Mouse (Mus musculus) intestine, embryonic 16.5 days (tissue): ENCODE measurements around the gene Zdhhc18. TPM values are rescaled to one million over a fixed set of nuclear protein-coding genes. Genes with fewer than 3 reads are reported as not detected.

Source experiments
- ATAC-seq: fragments of 200-750 bp; cut with Nextera tagmentation; 2 replicates; pipeline ENCODE4 v1.8.0; 2017; ENCODE audit warnings: moderate TSS enrichment, moderate library complexity
- H3K27ac ChIP-seq: fragments of 300-500 bp; sonication (generic); 2 replicates; pipeline ENCODE4 v1.5.1; 2014; ENCODE audit warnings: mild to moderate bottlenecking, low read length
- H3K27me3 ChIP-seq: fragments of 300-500 bp; sonication (generic); replicated peaks from 2 replicates; pipeline ENCODE4 v1.6.1; 2014; ENCODE audit warnings: low read length, control low read depth, mixed read lengths; ENCODE audit not compliant: control insufficient read depth, insufficient read depth
- H3K36me3 ChIP-seq: fragments of 300-500 bp; sonication (generic); 2 replicates; pipeline ENCODE4 v1.6.1; 2014; ENCODE audit warnings: low read length, control low read depth; ENCODE audit not compliant: control insufficient read depth, insufficient read depth
- H3K4me1 ChIP-seq: fragments of 300-500 bp; sonication (generic); 2 replicates; pipeline ENCODE4 v1.6.1; 2014; ENCODE audit warnings: low read length, control low read depth, mixed read lengths; ENCODE audit not compliant: control insufficient read depth, insufficient read depth
- H3K4me2 ChIP-seq: fragments of 300-500 bp; sonication (generic); 2 replicates; pipeline ENCODE4 v1.6.1; 2014; ENCODE audit warnings: low read depth, low read length, control low read depth
- H3K4me3 ChIP-seq: fragments of 300-500 bp; sonication (generic); 2 replicates; pipeline ENCODE4 v1.5.1; 2014; ENCODE audit warnings: mild to moderate bottlenecking, low read length
- H3K9ac ChIP-seq: fragments of 300-500 bp; sonication (generic); 2 replicates; pipeline ENCODE4 v1.6.1; 2014; ENCODE audit warnings: low read depth, low read length
- H3K9me3 ChIP-seq: fragments of 300-500 bp; sonication (generic); 2 replicates; pipeline ENCODE4 v1.6.1; 2016; ENCODE audit warnings: low read length, control low read depth; ENCODE audit not compliant: control insufficient read depth
- WGBS: fragments of 180-500 bp; shearing (Covaris S2); extraction: QIAGEN DNeasy Blood & Tissue Kit; methylation state at CpG from one replicate; pipeline ENCODE4 v1.1.7; 2014; 5-methylcytosine and 5-hydroxymethylcytosine counted together
- microRNA-seq: library from miRNA; unstranded; fragments of <30 nt; microRNA quantifications from one replicate; pipeline ENCODE4, GENCODE M21; 2016
- polyA plus RNA-seq: library from polyadenylated mRNA; unstranded; fragments of >200 nt; fragmentation: Nextera tagmentation; extraction: Ambion mirVana; gene quantifications from 2 replicates; pipeline ENCODE4 v1.2.1, GENCODE M21; 2015

Gene Zdhhc18
- polyA plus RNA-seq, 1 experiment from 2014 or later, result 1.3 TPM

DNA sequence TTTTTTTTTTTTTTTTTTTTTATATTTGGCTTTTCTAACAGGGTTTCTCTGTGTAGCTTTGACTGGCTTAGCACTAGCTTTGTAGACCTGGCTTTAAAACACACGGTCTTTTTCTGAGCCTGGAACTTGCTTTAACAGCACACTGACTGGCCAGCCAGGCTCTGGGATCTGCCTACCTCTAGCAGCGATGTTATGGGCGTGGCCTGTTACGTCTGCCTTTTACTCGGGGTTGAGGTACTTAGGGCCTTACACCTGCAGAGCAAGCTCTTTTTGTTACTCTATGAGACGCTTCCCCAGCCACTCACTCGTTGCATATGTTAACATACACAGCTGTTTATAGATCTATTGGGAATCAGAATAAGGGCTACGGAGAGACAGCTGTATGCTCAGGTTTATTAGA, 82.7 kb downstream of the Zdhhc18 start:
- H3K4me3 ChIP-seq, result no peak overlapping the region
- no peak for ATAC-seq
- no peak overlapping the region for H3K27ac ChIP-seq
- no peak overlapping the region for H3K9ac ChIP-seq
- H3K27me3 ChIP-seq, result no peaks in the 10 kb centered on the region
- no peaks in the 10 kb centered on the region for H3K36me3 ChIP-seq
- 26% methylated on average over 8 of the region's 8 CpGs for WGBS
- H3K4me2 ChIP-seq, result no peak overlapping the region
- H3K9me3 ChIP-seq, result no peaks in the 10 kb centered on the region
- H3K4me1 ChIP-seq, result peaks cover 3% of the 10 kb centered on the region; the same call in 1 of the 2 replicates

DNA sequence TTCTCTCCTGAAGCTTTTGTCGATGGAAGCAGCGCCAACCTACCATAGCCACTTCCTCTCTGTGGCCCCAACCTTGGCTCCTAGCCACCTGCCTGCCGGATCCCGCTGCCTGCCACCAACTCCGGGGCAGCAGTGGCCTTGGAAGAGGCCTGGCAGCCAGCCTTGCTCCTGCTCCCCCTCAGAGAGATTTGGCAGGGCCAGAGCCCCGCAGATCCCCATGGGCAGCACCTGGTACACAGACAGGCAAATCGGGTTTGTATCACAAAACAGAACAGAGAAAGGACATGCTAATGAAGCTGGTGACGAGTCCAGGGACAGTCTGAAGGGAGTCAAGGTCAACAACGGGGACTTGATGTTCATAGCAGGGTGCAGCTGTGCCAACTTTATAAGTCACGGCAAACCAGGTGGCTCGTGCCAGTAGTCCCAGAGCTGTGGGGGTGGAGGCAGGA, 86.8 kb downstream of the Zdhhc18 start:
- peaks cover 3% of the 10 kb centered on the region; the same call in 1 of the 2 replicates for H3K4me1 ChIP-seq
- ATAC-seq, result peak; percentile 43; the same call in 1 of the 2 replicates
- H3K9me3 ChIP-seq, result no peaks in the 10 kb centered on the region
- H3K9ac ChIP-seq, result no peak overlapping the region
- H3K27ac ChIP-seq, result no peak overlapping the region
- WGBS, result 73% methylated on average over 11 of the region's 11 CpGs
- H3K4me3 ChIP-seq, result no peak overlapping the region
- no peak overlapping the region for H3K4me2 ChIP-seq
- H3K36me3 ChIP-seq, result no peaks in the 10 kb centered on the region
- no peaks in the 10 kb centered on the region for H3K27me3 ChIP-seq

DNA sequence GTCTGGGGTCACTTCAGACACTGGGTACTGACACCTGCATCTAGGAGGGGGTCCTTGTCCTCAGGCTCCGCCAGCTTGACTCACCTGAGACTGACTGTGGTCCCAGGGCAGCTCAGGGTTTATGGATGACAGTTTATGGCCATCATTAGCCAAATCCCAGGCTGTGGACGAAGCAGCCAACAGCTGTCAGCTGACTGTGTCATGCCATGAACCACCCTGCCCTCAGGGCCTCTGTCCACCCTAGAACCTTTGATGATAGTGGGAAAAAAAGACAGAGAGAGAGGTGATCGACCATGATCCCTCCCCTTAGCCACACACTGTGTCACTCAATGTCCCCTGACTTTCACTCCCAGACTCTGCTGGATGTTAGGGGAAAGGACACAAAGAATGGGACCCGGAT, 88.3 kb downstream of the Zdhhc18 start:
- Histone ChIP-seq H3K36me3 (no peaks in the 10 kb centered on the region), H3K9me3 (no peaks in the 10 kb centered on the region), H3K27me3 (no peaks in the 10 kb centered on the region), H3K27ac (no peak overlapping the region), H3K4me2 (no peak overlapping the region), H3K4me1 (peaks cover 4% of the 10 kb centered on the region; the same call in 1 of the 2 replicates), H3K4me3 (no peak overlapping the region), H3K9ac (no peak overlapping the region)
- WGBS, result 52% methylated on average over 4 of the region's 4 CpGs
- ATAC-seq, result peak; percentile 31; the same call in 1 of the 2 replicates

DNA sequence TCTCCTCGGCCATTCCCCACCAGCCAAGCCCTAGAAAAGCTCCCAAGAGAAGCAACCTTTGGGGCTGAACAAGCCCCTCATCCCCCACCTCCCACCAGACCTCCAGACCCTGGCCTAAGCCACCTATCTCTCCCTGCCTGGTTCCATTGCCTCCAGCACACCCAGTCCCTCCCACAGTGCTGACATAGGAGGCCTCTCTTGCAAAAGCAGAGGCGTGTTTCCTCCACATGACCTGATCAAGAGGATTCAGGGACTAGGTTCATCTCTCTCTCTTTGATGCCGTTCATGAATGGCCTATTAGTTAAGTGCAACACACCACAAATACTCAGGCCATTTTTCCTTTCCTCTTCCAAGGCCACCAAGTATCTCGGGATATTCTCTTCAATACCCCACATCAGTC, 90.1 kb downstream of the Zdhhc18 start:
- no peak overlapping the region for H3K9ac ChIP-seq
- WGBS, result 75% methylated on average over 4 of the region's 4 CpGs
- no peaks in the 10 kb centered on the region for H3K27me3 ChIP-seq
- H3K27ac ChIP-seq, result no peak overlapping the region
- peaks cover 4% of the 10 kb centered on the region; the same call in 1 of the 2 replicates for H3K4me1 ChIP-seq
- H3K9me3 ChIP-seq, result no peaks in the 10 kb centered on the region
- H3K36me3 ChIP-seq, result no peaks in the 10 kb centered on the region
- ATAC-seq, result no peak
- no peak overlapping the region for H3K4me2 ChIP-seq
- no peak overlapping the region for H3K4me3 ChIP-seq

DNA sequence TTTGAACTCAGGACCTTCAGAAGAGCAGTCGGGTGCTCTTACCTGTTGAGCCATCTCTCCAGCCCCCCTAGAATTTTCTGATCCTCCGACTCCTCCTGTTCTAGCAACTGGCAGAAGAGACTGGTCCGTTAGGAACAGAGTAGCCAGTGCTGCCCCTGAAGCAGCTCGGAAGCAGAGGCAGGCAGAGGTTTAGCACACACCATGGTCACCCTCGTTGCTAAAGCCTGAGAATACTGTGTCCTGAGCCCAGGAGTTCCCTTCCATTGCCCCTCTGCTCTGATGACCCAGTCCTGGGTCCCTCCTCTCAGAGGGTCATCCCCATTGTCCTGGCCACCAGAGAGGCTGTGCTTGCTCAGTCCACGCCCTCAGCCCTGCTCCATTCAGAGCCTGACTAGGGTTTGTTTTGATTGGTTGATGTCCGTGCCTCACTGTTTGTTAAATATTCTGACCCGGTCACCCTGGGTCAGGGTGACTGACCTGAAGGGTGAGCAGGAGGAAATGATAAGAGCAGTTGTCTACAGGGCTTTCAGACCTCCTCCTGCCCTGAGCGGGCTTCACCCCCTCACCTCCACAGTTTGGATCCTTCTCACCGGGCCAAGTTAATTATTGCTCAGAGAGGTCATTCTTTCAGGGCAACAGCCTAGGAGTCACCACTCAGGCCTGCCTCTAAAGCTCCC, 92.8 kb downstream of the Zdhhc18 start:
- H3K36me3 ChIP-seq, result no peaks in the 10 kb centered on the region
- H3K27ac ChIP-seq, result no peak overlapping the region
- H3K4me2 ChIP-seq, result 0 out of 2 replicates have a peak overlapping the region, but pooled peaks have one; percentile 22
- no peaks in the 10 kb centered on the region for H3K27me3 ChIP-seq
- peak overlapping the region; percentile 19; the same call in 1 of the 2 replicates for H3K9ac ChIP-seq
- peak; percentile 66 for ATAC-seq
- peaks cover 13% of the 10 kb centered on the region for H3K4me1 ChIP-seq
- H3K4me3 ChIP-seq, result no peak overlapping the region
- no peaks in the 10 kb centered on the region for H3K9me3 ChIP-seq
- WGBS, result 25% methylated on average over 10 of the region's 10 CpGs

Small RNAs within 50 kb of the gene (microRNA-seq; reads per million reads assigned to microRNA genes)
- gene Gm23158, result not detected

Other genes starting within 250 kb of the Zdhhc18 start
- gene Tent5b, start 170.0 kb downstream of the Zdhhc18 start, polyA plus RNA-seq, result 0.66 and 0.73 TPM in 2 replicates
- gene Trnp1, start 151.6 kb downstream of the Zdhhc18 start, polyA plus RNA-seq, result 0.70 and 0.81 TPM in 2 replicates
- gene Kdf1, start 131.2 kb downstream of the Zdhhc18 start, polyA plus RNA-seq, result 55.3 and 59.9 TPM in 2 replicates
- 214 and 228 TPM in 2 replicates for gene Nudc, start 104.2 kb downstream of the Zdhhc18 start, polyA plus RNA-seq
- 9.2 and 10.3 TPM in 2 replicates for gene Nr0b2, start 96.8 kb downstream of the Zdhhc18 start, polyA plus RNA-seq
- gene Gpatch3, start 75.4 kb downstream of the Zdhhc18 start, polyA plus RNA-seq, result 5.5 and 7.5 TPM in 2 replicates
- gene Gpn2, start 65.8 kb downstream of the Zdhhc18 start, polyA plus RNA-seq, result 17.1 and 17.3 TPM in 2 replicates
- gene Sfn, start 48.0 kb downstream of the Zdhhc18 start, polyA plus RNA-seq, result 50.1 and 59.9 TPM in 2 replicates
- 16.6 and 18.5 TPM in 2 replicates for gene Pigv, start 22.5 kb upstream of the Zdhhc18 start, polyA plus RNA-seq
- 17.8 and 18.5 TPM in 2 replicates for gene Arid1a, start 106.6 kb upstream of the Zdhhc18 start, polyA plus RNA-seq
- 148 and 156 TPM in 2 replicates for gene Rps6ka1, start 237.6 kb upstream of the Zdhhc18 start, polyA plus RNA-seq